Mouse (Mus musculus) cerebellum, postnatal 10 days (tissue): ENCODE data around the gene Rps6ka4.

Experiments
- DNase-seq, 2 experiments: peaks; one replicate each; pipeline ENCODE4 v3.0.0; 2021; ENCODE audit warnings: mixed read lengths in 2 of 2

Gene Rps6ka4

GRCm38 (mm10) chr19:6840475-6841291 lies at the start of gene Rps6ka4:
Rps6ka4 (minus strand) TSS chr19:6840636.
- DNase-seq = peak in 1 of 2 experiments; percentile 72

GRCm38 (mm10) chr19:6877965-6878364 lies 37.5 kb upstream of the Rps6ka4 start:
- no peak for DNase-seq

DNA sequence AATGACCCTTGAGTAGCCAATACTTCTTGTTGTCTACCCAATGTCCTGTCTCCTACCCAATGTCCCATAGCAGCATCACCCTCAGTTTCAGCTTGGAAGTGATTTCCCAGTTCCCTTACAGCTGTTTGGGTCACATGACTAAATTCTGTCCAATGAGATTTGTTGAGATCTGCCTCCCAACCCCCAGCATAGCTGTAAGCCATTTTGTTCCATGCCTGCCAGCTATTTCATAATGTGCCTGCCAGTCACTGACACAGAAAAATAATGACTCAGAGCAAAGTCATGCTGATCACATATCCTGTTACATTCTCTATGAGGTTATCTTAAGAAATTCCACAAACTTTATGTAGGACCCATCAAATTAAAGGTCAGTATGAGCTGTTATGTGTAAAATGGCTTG lies 36.4 kb upstream of the Rps6ka4 start:
- no peak for DNase-seq

- no peak for DNase-seq
These were observed 35.4 kb upstream of the Rps6ka4 start for GRCm38 (mm10) chr19:6875834-6876233.

DNA sequence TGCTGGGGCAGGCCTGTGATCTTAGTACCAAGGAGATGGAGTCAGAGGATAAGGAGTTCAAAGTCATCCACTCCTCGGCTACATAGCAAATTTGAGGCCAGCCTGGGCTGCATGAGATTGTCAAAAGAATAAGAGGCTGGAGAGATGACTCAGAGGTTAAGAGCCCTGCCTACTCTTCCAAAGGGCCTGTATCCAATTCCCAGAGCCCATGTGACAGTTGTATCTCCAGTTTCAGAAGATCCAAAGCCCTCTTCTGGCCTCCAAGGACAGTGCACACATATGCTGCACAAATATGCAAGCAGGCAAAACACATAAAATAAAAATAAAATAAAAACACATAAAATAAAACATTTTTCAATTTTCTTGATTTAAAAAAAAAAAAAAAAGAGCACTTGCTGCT lies 33.8 kb upstream of the Rps6ka4 start:
- no peak for DNase-seq

DNA sequence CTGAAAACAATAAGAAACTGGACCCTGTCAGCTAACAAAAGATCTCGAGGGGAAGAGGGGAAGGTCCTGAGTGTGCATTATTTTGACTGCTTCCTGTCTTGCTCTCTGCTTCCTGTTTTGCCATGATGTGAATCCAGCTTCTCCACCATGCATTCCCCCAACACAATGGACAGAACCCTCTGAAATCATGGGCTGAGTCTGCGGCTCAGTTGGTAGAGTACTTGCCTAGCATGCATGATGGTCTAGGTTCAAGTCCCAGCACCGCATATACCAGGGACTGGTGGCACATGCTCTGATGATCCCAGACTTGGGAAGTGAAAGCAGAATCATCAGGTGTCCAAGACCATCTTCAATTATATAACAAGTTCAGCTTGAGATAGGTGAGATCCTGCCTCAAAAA lies 32.3 kb upstream of the Rps6ka4 start:
- DNase-seq = no peak

- no peak for DNase-seq
These were observed 31.3 kb upstream of the Rps6ka4 start for GRCm38 (mm10) chr19:6871574-6872271.

DNA sequence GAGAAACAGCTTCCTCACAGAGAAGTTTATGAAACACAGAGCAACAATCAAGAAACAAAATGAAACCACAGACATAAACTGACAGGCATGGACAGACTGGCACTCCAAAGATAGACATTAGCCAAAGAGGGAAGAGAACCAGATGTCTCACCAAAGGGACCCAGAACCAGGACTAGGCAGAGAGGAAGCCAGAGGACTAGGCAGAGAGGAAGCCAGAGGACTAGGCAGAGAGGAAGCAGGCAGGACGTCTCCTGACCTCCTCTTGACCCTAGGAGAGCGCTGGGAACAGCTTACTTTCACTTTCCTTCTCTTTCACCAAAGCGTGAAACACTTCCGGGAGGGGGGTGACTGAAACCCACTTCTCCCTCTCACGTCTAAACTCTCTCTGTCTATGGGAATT lies 28.9 kb upstream of the Rps6ka4 start:
- no peak for DNase-seq

GRCm38 (mm10) chr19:6861451-6861850 lies 21.0 kb upstream of the Rps6ka4 start:
- no peak for DNase-seq

DNA sequence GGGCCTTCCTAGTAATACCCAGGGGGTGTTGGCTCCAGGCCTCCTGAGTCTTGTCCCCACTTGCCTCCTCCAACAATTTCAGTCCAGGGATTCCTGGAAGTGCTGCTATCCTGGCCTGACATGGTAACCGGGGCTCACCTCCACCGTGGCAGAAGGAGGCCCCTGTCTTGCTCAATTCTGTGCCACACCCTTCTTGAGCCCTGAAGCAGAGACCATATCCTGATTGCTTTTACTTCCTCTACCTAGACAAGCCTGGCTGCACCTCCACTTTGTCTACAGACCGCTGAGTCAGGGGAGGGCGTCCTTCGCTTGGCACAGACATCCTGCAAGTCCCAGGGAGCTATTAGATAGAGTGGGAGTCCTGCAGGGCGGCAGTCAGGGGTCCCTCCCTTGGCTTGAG lies 20.3 kb upstream of the Rps6ka4 start:
- no peak for DNase-seq

GRCm38 (mm10) chr19:6859971-6860370 lies 19.5 kb upstream of the Rps6ka4 start:
- DNase-seq = no peak

DNA sequence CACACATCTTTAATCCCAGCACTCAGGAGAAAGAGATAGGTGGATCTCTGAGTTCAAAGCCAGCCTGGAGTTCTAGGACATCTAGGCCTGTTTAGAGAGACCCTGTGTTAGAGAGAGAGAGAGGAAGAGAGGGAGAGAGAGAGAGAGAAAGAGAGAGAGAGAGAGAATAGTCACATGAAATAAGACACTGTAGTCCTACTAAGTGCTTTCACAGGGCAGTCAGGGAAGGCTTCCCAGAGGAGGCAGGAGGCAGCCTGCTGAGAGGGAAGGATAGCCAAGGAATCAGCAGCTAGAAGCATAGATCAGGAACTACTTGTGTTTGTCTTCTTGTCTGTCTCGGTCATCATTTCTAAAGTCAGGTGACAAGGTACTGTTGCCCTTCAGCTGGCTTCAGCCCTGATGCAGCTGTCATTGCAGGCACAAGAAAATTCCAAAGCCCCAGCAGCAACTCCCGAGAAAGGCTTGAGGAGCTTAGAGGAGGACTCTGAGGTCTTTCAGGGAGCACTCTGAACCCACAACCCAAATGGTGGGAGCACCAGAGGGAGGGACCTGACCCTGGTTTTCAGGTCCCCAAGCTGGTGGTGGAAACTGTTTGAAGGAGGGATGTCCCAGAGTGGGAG lies 18.7 kb upstream of the Rps6ka4 start:
- no peak for DNase-seq

- no peak for DNase-seq
These were observed 17.6 kb upstream of the Rps6ka4 start, which contains the start of gene Ccdc88b for GRCm38 (mm10) chr19:6858031-6858430. Ccdc88b (minus strand) TSS chr19:6858211.

DNA sequence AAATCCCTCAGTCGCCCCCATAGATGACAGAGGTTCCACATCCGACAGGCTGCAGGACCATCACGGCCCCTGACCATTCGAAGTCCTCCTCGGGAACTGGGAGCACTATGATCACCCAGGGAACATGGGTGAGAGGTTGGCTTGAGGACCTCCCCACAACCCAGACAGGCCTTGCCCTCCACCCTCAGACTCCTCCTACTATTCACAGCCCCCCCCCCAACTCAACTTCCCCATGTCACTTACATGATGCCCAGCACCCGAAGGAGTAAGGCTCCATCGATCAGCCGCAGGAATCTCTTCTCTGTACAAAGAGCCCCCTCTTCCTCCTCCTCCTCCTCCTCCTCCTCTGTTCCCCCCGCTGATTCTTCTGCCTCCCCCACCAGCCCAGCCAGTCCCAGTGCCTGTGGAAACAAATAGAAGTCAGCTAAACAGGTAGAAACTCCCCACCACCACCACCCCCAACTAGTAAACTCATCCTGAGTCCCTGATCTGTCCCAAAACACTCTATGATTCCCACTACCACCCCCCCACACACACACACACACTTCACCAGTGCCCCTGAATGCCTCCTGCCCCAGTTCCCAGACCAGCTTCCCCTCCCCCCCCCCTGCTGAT lies 17.1 kb upstream of the Rps6ka4 start:
- no peak for DNase-seq

DNA sequence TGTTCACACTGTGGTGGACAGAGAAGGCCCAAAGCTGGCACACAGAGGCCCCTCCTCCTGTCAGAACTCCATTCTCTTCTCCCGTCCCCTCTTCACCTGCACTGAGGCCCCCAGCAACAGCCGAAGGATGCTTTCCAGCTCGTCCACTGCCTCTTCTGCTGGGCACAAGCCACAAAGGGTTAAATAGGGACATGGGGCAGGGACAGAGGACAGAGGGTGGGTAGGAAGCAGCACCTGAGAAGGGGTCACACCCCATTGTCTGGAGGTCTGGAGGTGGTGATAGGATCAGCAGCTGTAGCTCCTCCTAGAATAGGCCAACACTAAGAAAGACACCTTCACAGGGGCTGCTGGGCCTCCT lies 16.5 kb upstream of the Rps6ka4 start:
- no peak for DNase-seq

- DNase-seq = peak; percentile 57 to 67
These were observed 16.0 kb upstream of the Rps6ka4 start for GRCm38 (mm10) chr19:6856281-6857002.

GRCm38 (mm10) chr19:6855225-6856031 lies 15.0 kb upstream of the Rps6ka4 start:
- DNase-seq = peak; percentile 85 to 90

DNA sequence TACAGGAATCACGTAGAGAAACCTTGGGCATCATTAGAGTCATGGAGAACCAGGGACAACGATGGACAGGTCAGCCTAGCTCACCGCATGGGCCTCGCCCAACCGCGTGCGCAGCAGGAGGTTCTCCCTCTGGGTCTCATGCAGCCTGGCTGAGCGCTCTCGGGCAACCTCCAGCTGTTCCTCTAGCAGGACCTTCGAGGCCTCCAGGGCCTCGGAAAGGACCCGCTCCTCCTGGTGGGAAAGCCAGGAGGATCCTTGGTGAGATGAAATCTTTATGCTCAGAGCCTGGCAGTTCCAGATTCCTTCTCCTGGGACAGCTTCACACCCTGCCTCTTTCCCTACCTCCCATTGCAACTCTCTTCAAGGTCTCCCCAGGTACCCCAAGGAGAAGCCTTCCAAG lies 14.2 kb upstream of the Rps6ka4 start:
- no peak for DNase-seq

- peak; percentile 26 to 37 for DNase-seq
These were observed 13.5 kb upstream of the Rps6ka4 start for GRCm38 (mm10) chr19:6853903-6854302.

DNA sequence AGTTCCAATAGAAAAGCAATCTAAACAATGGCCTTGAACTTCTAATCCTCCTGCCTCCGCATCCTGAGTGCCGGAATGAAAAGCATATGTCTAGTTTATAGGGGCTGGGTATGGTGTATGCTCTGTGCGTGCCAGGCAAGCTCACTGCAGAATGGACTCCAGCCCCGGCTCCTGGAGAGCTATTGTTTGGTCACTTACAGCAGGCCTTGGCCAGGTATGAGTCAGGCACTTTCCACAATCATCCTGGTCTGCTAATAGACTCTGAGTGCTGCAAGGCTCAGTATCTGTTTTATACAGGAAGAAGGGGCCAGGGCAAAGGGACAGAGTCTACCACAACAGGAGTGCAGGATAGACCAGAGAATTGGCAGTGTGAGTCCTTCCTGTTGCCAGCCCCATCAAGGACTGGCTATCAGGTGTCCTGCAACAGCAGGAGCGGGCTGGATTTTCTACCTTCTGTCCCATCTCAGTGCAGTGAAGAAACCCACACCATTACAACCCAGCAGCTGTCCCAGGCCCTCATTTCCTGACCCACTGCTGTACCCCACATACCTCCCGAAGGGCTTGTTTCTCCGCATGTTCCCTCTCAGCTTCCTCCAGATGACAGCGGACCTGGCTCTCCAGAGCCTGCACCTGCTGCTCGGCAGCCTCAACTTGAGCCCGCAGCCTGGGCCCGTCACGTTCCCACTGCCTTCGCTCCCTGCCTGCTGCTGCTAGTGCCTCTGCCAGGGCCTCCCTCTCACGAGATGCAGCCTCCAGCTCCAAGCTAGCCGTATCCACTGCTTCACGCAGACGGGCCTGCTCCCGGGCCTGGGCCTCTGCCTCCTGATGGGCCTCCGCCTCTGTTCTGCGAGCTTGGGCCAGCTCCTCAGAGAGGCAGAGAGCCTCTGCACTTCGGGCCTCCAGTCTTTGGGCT lies 12.2 kb upstream of the Rps6ka4 start:
- peak; percentile 60 to 67 for DNase-seq

DNA sequence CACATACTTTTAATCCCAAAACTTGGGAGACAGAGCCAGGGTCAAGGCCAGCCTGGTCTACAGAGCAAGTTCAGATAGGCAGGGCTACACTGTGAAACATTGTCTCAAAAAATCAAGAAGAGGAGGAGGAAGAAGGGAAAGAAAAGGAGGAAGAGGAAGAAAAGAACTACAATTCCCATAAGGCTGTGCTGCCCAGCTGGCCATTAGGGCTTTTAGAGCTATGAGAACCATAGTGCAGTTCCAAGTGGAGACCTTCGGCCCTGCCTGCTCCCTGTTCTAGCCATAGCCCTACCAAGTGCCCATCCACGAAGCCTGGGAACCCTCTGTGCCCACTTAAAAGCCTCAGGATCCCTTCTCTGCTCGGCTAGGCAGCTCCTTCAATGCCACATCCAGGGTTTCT lies 11.1 kb upstream of the Rps6ka4 start:
- DNase-seq = no peak
